ENCODE assay signal across 24 mouse cellular contexts in the genomic region with DNA sequence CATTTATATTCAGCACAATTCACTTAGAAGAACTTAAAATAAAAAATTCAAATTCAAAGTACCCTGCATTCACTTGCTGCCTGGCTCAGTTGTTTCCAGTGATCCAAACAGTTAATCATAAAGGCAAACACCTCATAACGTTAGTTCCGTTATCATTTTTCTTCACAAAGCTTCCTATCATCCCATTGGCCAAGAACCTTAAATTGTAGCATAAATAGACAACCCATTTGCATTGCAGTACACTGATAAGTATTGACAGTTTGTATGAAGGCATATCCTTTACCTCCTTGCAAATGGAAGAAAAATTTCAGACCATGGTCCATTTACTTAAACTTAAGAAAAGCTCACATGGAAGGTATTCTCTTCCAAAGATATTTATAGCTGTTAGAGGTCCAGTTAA. TPM values are rescaled to one million over a fixed set of nuclear protein-coding genes. Genes with fewer than 3 reads are reported as not detected.
DNase-seq lines count a peak whose midpoint lies in the region; ATAC-seq and TF ChIP-seq lines count a peak whose summit lies in the region.
"Had no signal": no experiment of that assay in that cellular context is flagged by ENCODE, and none has a peak within 500 bp of the region (broad histone marks: within the 10 kb centered on the region; RNA-seq: fewer than 3 reads in every experiment).

No protein-coding gene starts in this region.

- no peaks in the 10 kb centered on the region for H3K9me3 ChIP-seq in G1E (replicated peaks)
- H3K9me3 ChIP-seq in MEL (replicated peaks; ENCODE audit: insufficient read depth, low read length): no peaks in the 10 kb centered on the region
- no peaks in the 10 kb centered on the region for H3K9me3 ChIP-seq in heart, embryonic 11.5 days (replicated peaks; ENCODE audit: control insufficient read depth, low read length)
- no peaks in the 10 kb centered on the region for H3K9me3 ChIP-seq in intestine, postnatal 0 days (ENCODE audit: control insufficient read depth)

- no peak overlapping the region for H3K4me3 ChIP-seq in G1E (ENCODE audit: low read depth, low read length)
- H3K4me3 ChIP-seq in MEL (ENCODE audit: control insufficient read depth in 1 of 2, insufficient read depth in 1 of 2, low read depth in 2 of 2, low read length in 2 of 2): no peak overlapping the region
- no peak overlapping the region for H3K4me3 ChIP-seq in heart, embryonic 11.5 days (ENCODE audit: low read depth, low read length)
- H3K4me3 ChIP-seq in intestine, postnatal 0 days (ENCODE audit: low read depth, low read length): no peak overlapping the region

- H3K9ac ChIP-seq in MEL (ENCODE audit: control insufficient read depth, low read depth, low read length, poor library complexity, severe bottlenecking): no peak overlapping the region
- H3K9ac ChIP-seq in heart, embryonic 11.5 days (ENCODE audit: low read depth, low read length): no peak overlapping the region
- H3K9ac ChIP-seq in intestine, postnatal 0 days (ENCODE audit: low read depth, low read length): no peak overlapping the region

- TF ChIP-seq POLR2A in MEL (IDR thresholded peaks at IDR 0.05; ENCODE audit: control insufficient read depth in 1 of 2, insufficient read depth in 1 of 2, low read depth in 1 of 2, low read length in 2 of 2, poor library complexity in 1 of 2): no peak

- ATAC-seq in G1E (ENCODE audit: extremely low read depth, insufficient number of reproducible peaks, low FRiP score, poor library complexity, severe bottlenecking): peak; percentile 60
- no peak for ATAC-seq in heart, embryonic 11.5 days (replicated peaks; ENCODE audit: insufficient number of reproducible peaks, low FRiP score, low TSS enrichment)
- no peak for ATAC-seq in intestine, postnatal 0 days
- ATAC-seq: activated CD4-positive, CD25-positive, alpha-beta regulatory T cell, adult 4 months; CD4-positive, CD25-positive, alpha-beta regulatory T cell, adult 4 months; Patski had no signal

- no peaks in the 10 kb centered on the region for H3K36me3 ChIP-seq in G1E (replicated peaks)
- H3K36me3 ChIP-seq in MEL (ENCODE audit: control insufficient read depth in 1 of 2, insufficient read depth in 2 of 2, low read length in 2 of 2): no peaks in the 10 kb centered on the region
- H3K36me3 ChIP-seq in heart, embryonic 11.5 days (ENCODE audit: control insufficient read depth, insufficient read depth, low read length): no peaks in the 10 kb centered on the region
- no peaks in the 10 kb centered on the region for H3K36me3 ChIP-seq in intestine, postnatal 0 days (ENCODE audit: control insufficient read depth, insufficient read depth)

- no peak overlapping the region for H3K27ac ChIP-seq in MEL (ENCODE audit: control insufficient read depth, low read depth, low read length)
- H3K27ac ChIP-seq in heart, embryonic 11.5 days (ENCODE audit: low read depth, low read length): no peak overlapping the region
- H3K27ac ChIP-seq in intestine, postnatal 0 days (ENCODE audit: low read depth, low read length): no peak overlapping the region

- peaks cover 9% of the 10 kb centered on the region for H3K4me1 ChIP-seq in G1E (ENCODE audit: insufficient read depth, low read depth, low read length)
- H3K4me1 ChIP-seq in MEL (ENCODE audit: control insufficient read depth in 1 of 2, insufficient read depth in 2 of 2, low read length in 2 of 2): no peaks in the 10 kb centered on the region
- H3K4me1 ChIP-seq in heart, embryonic 11.5 days (ENCODE audit: control insufficient read depth, insufficient read depth, low read length): no peaks in the 10 kb centered on the region
- no peaks in the 10 kb centered on the region for H3K4me1 ChIP-seq in intestine, postnatal 0 days (replicated peaks; ENCODE audit: control insufficient read depth, insufficient read depth, low read length)

- H3K4me2 ChIP-seq in heart, embryonic 11.5 days: no peak overlapping the region
- H3K4me2 ChIP-seq in intestine, postnatal 0 days (replicated peaks; ENCODE audit: low read depth): no peak overlapping the region

- TF ChIP-seq EP300 in MEL (IDR thresholded peaks at IDR 0.05; ENCODE audit: low read depth in 1 of 2, low read length in 2 of 2): peak; percentile 57 to 79

- no peak for TF ChIP-seq CTCF in G1E (IDR thresholded peaks at IDR 0.05; ENCODE audit: low read depth, low read length)
- TF ChIP-seq CTCF in MEL (IDR thresholded peaks at IDR 0.05 in 2 of 3, conservative IDR thresholded peaks at IDR 0.05 in 1 of 3; ENCODE audit: control insufficient read depth in 1 of 3, insufficient read depth in 1 of 3, low read depth in 2 of 3, low read length in 3 of 3, poor library complexity in 1 of 3, severe bottlenecking in 1 of 3): no peak
- TF ChIP-seq CTCF in intestine, postnatal 0 days (IDR thresholded peaks at IDR 0.05; ENCODE audit: low read depth): no peak

- H3K79me2 ChIP-seq in MEL (ENCODE audit: control insufficient read depth, insufficient read depth, low read length, poor library complexity): no peaks in the 10 kb centered on the region

- H3K27me3 ChIP-seq in G1E (ENCODE audit: insufficient read depth, low read length) (no peaks in the 10 kb centered on the region), MEL (ENCODE audit: control insufficient read depth in 1 of 2, insufficient read depth in 2 of 2, low read length in 2 of 2) (no peaks in the 10 kb centered on the region)
- no peaks in the 10 kb centered on the region for H3K27me3 ChIP-seq in heart, embryonic 11.5 days (ENCODE audit: control insufficient read depth, insufficient read depth, low read length)
- H3K27me3 ChIP-seq in intestine, postnatal 0 days (replicated peaks; ENCODE audit: control insufficient read depth, insufficient read depth, low read length): no peaks in the 10 kb centered on the region
- H3K27me3 ChIP-seq: CH12.LX had no signal

- no peak for TF ChIP-seq RAD21 in MEL (IDR thresholded peaks at IDR 0.05; ENCODE audit: low read depth, low read length)

- DNase-seq in G1E (ENCODE audit: low spot score) (no peak), MEL (ENCODE audit: low read depth, low spot score) (peak; percentile 51), adipocyte (ENCODE audit: low spot score) (no peak)
- DNase-seq in c-Kit-positive CD71-positive TER-119-positive erythroid progenitor cells, embryonic 14.5 days (ENCODE audit: low spot score): peak; percentile 3
- DNase-seq: adrenal gland, adult 2 months; adrenal gland, adult 8-10 months; adrenal gland, postnatal 10 days; adrenal gland, postnatal 14 days; adrenal gland, postnatal 25 days; adrenal gland, postnatal 36 days; B cell, adult 2 months; cerebellum, adult 11 months; cerebellum, adult 11-12 months; cerebellum, adult 18-20 months; cerebellum, adult 2 months; cerebellum, adult 8-10 months; cerebellum, adult 9-10 months; cerebellum, adult 9-11 months had no signal

- WGBS in heart, embryonic 11.5 days (ENCODE audit: insufficient replicate concordance): 83% methylated on average over 2 of the region's 2 CpGs
- WGBS in intestine, postnatal 0 days: 80% methylated on average over 2 of the region's 2 CpGs

TF ChIP-seq in MEL, 35 proteins besides CTCF, POLR2A, EP300 and RAD21:
- TF ChIP-seq TCF12 (IDR thresholded peaks at IDR 0.05; ENCODE audit: low read depth, low read length) (peak; percentile 13; the same call in 1 of the 2 replicates), MYB (IDR thresholded peaks at IDR 0.05; ENCODE audit: low read depth, low read length) (no peak), GATA1 (IDR thresholded peaks at IDR 0.05; ENCODE audit: low read depth, low read length) (peak; percentile 65)

RNA-seq across cellular contexts. Expression of a gene that starts 18.0 kb away (rescaled TPM):
- total RNA-seq in G1E (2014; fragmentation: Nextera tagmentation) (2.0 TPM in 2 replicates), G1E (2017) (1.3 and 2.2 TPM in 2 replicates), MEL (2012; rRNA removed) (not detected in 2 replicates)
- polyA plus RNA-seq in G1E (2012) (11.7 and 17.6 TPM in 2 replicates), MEL (2012; ENCODE audit: insufficient read depth in 1 of 2, insufficient read length in 2 of 2, low read depth in 1 of 2, low replicate concordance in 2 of 2, missing spikeins in 1 of 2) (not detected)
- 0.73 and 1.3 TPM in 2 replicates for polyA plus RNA-seq in heart, embryonic 11.5 days (2014; fragmentation: Nextera tagmentation; extraction: Ambion mirVana)
- 2.2 and 2.7 TPM in 2 replicates for polyA plus RNA-seq in intestine, postnatal 0 days (2015; fragmentation: Nextera tagmentation; extraction: Ambion mirVana)
- total RNA-seq: CH12.LX had no signal
- polyA plus RNA-seq: activated CD4-positive, CD25-positive, alpha-beta regulatory T cell, adult 4 months; CD4-positive, CD25-positive, alpha-beta regulatory T cell, adult 4 months had no signal

RNA-seq across cellular contexts. Expression of a gene that starts 37.1 kb away (rescaled TPM):
- total RNA-seq in G1E (2014; fragmentation: Nextera tagmentation) (not detected in 2 replicates), G1E (2017) (not detected in 2 replicates), MEL (2012; rRNA removed) (not detected in 2 replicates)
- polyA plus RNA-seq in G1E (2012) (not detected in 2 replicates), MEL (2012; ENCODE audit: insufficient read depth in 1 of 2, insufficient read length in 2 of 2, low read depth in 1 of 2, low replicate concordance in 2 of 2, missing spikeins in 1 of 2) (not detected)
- not detected in 2 replicates for polyA plus RNA-seq in heart, embryonic 11.5 days (2014; fragmentation: Nextera tagmentation; extraction: Ambion mirVana)
- 0.25 TPM in 2 replicates for polyA plus RNA-seq in intestine, postnatal 0 days (2015; fragmentation: Nextera tagmentation; extraction: Ambion mirVana)
- total RNA-seq: adrenal gland, postnatal 14 days; adrenal gland, postnatal 25 days; CH12.LX had no signal
- polyA plus RNA-seq: activated CD4-positive, CD25-positive, alpha-beta regulatory T cell, adult 4 months; adrenal gland, adult 2 months; CD4-positive, CD25-positive, alpha-beta regulatory T cell, adult 4 months had no signal

RNA-seq across cellular contexts. Expression of a gene that starts 49.7 kb away (rescaled TPM):
- total RNA-seq in G1E (2014; fragmentation: Nextera tagmentation) (0.58 and 0.68 TPM in 2 replicates), G1E (2017) (0.11 and 0.29 TPM in 2 replicates), MEL (2012; rRNA removed) (not detected in 2 replicates)
- polyA plus RNA-seq in G1E (2012) (0.10 TPM in 1 of 2 replicates, not detected in the other), MEL (2012; ENCODE audit: insufficient read depth in 1 of 2, insufficient read length in 2 of 2, low read depth in 1 of 2, low replicate concordance in 2 of 2, missing spikeins in 1 of 2) (not detected)
- polyA plus RNA-seq in heart, embryonic 11.5 days (2014; fragmentation: Nextera tagmentation; extraction: Ambion mirVana): 0.34 and 0.35 TPM in 2 replicates
- 0.46 and 0.59 TPM in 2 replicates for polyA plus RNA-seq in intestine, postnatal 0 days (2015; fragmentation: Nextera tagmentation; extraction: Ambion mirVana)
- polyA plus RNA-seq: CD4-positive, CD25-positive, alpha-beta regulatory T cell, adult 4 months had no signal

Comparison
In these comparisons a context has a peak if more than half of its experiments do, and no peak if none do; other contexts are left out.
1. DNase-seq: peak in MEL (single experiment) and c-Kit-positive CD71-positive TER-119-positive erythroid progenitor cells, embryonic 14.5 days (single experiment); none in G1E (single experiment) and adipocyte (single experiment).